Mouse (Mus musculus) spleen, adult 2 months (tissue): ENCODE measurements at regions not wholly inside any gene's neighbourhood (a gene's known extent, or its start where the extent isn't known, plus 50 kb on each side); places are given as distances from the start of the nearest gene placed in this dataset.

Experiments
- DNase-seq, 2 experiments: peaks; one replicate each; pipeline versions ENCODE4 v3.0.0 to v3.0.0-alpha.2; 2012 to 2021; ENCODE audit warnings: low spot score in 2 of 2, low read depth in 1 of 2
- H3K27ac ChIP-seq: fragments of 200-500 bp; 2 replicates; pipeline ENCODE4 v1.5.1; 2012; ENCODE audit warnings: low read length, inconsistent platforms; ENCODE audit not compliant: insufficient read depth
- H3K27me3 ChIP-seq: fragments of 200-500 bp; 2 replicates; pipeline ENCODE4 v1.6.1; 2012; ENCODE audit warnings: mild to moderate bottlenecking, moderate library complexity, low read length, inconsistent platforms; ENCODE audit not compliant: control insufficient read depth, insufficient read depth
- H3K36me3 ChIP-seq: fragments of 200-500 bp; 2 replicates; pipeline ENCODE4 v1.6.1; 2012; ENCODE audit warnings: mild to moderate bottlenecking, low read length, inconsistent platforms; ENCODE audit not compliant: control insufficient read depth, insufficient read depth
- H3K4me1 ChIP-seq: fragments of 200-500 bp; 2 replicates; pipeline ENCODE4 v1.6.1; 2011; ENCODE audit warnings: inconsistent platforms; ENCODE audit not compliant: control insufficient read depth, insufficient read depth, insufficient read length
- H3K4me3 ChIP-seq: fragments of 200-500 bp; 2 replicates; pipeline ENCODE4 v1.5.1; 2011; ENCODE audit warnings: mild to moderate bottlenecking, inconsistent platforms; ENCODE audit not compliant: insufficient read depth, insufficient read length; ENCODE audit errors: extremely low read depth
- CTCF ChIP-seq: fragments of 200-500 bp; IDR thresholded peaks from 2 replicates; pipeline ENCODE4 v1.5.1; 2011; ENCODE audit warnings: mild to moderate bottlenecking, inconsistent platforms; ENCODE audit not compliant: insufficient read depth, insufficient read length, insufficient replicate concordance; ENCODE audit errors: extremely low read depth
- POLR2A ChIP-seq: fragments of 200-500 bp; IDR thresholded peaks from 2 replicates; pipeline ENCODE4 v1.6.1; 2011; ENCODE audit warnings: low read depth, low read length, inconsistent platforms
- WGBS: fragments of 180-500 bp; shearing (Covaris S2); methylation state at CpG from one replicate; pipeline ENCODE4 v1.1.7; 2018; 5-methylcytosine and 5-hydroxymethylcytosine counted together

DNA sequence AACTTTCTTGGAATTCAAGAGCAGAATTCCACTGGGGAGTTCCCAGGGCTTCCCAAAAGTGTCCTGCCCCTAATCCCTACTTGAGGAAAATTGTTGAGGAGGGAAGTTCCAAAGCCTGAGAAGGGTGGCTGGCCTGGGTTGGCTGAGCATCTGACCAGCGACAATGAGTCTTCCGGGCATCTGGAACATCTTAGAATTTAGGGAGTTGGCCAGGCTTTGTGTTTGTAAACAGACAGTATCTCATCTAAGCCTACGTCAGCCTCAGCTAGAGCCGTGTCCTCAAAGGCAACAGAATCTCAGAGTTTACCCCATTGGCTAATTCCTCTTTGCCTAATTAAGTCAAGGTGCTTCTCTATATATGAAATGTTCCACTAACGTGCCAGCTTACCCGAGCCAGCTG lies 141.6 kb downstream of the Dll1 start:
- H3K27ac ChIP-seq, result no peak overlapping the region
- DNase-seq, result no peak
- no peaks in the 10 kb centered on the region for H3K36me3 ChIP-seq
- no peak overlapping the region for H3K4me3 ChIP-seq
- no peak for TF ChIP-seq POLR2A
- TF ChIP-seq CTCF, result no peak
- H3K4me1 ChIP-seq, result no peaks in the 10 kb centered on the region
- 89% methylated on average over 6 of the region's 6 CpGs for WGBS
- H3K27me3 ChIP-seq, result no peaks in the 10 kb centered on the region

DNA sequence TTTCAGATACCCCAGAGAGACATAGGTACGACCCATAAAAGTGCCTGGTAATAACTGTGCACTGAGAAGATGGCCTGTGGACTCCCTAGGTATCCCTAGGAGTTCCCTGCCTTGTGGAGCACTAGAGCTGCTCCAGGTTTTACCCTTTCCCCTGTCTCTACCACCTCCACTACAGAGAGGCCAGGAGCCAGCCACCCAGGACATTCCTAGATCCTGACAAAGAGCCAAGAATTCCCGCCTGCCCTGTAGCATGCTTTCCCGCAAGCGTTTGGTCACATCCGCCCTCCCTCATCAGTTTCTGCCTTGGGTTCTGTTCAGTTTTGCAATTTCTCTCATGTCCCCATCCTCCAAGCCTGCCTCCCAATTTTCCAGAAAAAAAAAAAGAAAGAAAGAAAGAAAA lies 145.5 kb downstream of the Dll1 start:
- no peaks in the 10 kb centered on the region for H3K4me1 ChIP-seq
- H3K4me3 ChIP-seq, result no peak overlapping the region
- no peak for DNase-seq
- no peak overlapping the region for H3K27ac ChIP-seq
- TF ChIP-seq CTCF, result no peak
- TF ChIP-seq POLR2A, result no peak
- 87% methylated on average over 5 of the region's 5 CpGs for WGBS
- no peaks in the 10 kb centered on the region for H3K27me3 ChIP-seq
- H3K36me3 ChIP-seq, result no peaks in the 10 kb centered on the region

DNA sequence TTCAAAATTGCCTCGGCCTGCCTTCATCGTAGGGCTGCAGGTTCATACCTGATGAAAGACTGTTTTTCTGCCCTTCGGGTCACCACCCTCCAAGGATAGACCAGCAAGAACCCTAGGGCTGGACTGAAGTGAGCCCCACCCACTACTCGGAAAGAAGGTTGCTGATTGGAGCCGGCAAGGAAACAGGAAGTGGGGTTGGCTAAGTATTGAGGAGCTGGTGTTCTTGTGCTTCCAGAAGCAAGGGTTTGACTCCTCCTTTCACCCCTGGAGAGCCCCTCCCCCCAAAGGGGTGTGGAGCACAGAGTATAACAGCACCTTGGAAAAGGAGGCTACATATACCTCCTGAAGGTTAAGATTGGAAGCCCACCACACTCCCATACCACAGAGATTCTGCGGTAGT lies 147.5 kb downstream of the Dll1 start:
- H3K4me1 ChIP-seq, result no peaks in the 10 kb centered on the region
- no peaks in the 10 kb centered on the region for H3K36me3 ChIP-seq
- TF ChIP-seq CTCF, result no peak
- TF ChIP-seq POLR2A, result no peak
- no peak for DNase-seq
- no peak overlapping the region for H3K27ac ChIP-seq
- WGBS, result 81% methylated on average over 6 of the region's 6 CpGs
- no peaks in the 10 kb centered on the region for H3K27me3 ChIP-seq
- H3K4me3 ChIP-seq, result no peak overlapping the region

DNA sequence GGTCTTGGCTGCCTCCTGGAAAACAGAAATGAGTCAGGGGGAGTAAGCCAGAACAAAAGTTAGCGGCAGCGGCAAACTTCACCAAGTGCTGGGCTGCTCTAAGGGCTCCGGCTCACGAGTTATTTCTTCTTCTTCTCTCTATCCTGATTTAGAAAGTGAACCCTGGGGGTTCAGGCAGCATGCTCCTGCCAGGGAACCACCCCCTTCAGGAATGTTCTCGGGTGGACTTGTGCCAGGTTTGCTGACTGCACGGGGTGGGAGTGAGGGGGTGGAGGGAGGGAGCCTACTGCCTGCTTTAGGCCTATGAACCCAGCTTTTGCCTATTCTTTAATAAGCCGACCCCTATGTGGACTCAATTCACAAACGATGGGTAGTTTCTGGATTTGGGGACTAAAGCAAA lies 148.6 kb downstream of the Dll1 start:
- H3K27me3 ChIP-seq, result no peaks in the 10 kb centered on the region
- no peak for DNase-seq
- 92% methylated on average over 8 of the region's 8 CpGs for WGBS
- TF ChIP-seq POLR2A (no peak), CTCF (no peak)
- H3K27ac ChIP-seq, result no peak overlapping the region
- no peaks in the 10 kb centered on the region for H3K36me3 ChIP-seq
- H3K4me3 ChIP-seq, result no peak overlapping the region
- no peaks in the 10 kb centered on the region for H3K4me1 ChIP-seq

DNA sequence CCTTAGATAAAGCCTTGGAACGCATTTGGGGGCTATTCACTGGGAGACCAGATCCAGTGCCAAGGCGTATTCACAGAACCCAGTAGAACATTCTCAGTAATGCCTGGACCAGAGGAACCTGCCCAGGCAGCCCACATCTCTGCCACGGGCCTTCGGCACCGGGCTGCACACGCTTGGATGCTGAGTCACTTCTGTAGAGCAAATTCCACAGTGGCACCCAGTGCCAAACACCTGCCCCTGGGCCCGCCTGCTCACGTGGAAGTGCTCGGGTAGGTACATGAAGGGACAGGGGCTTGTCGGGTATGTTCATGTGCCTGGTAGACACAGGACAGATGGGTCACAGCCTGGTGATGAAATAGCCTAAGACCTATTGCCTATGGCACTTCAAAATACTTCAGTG lies 152.8 kb downstream of the Dll1 start:
- no peaks in the 10 kb centered on the region for H3K27me3 ChIP-seq
- no peak overlapping the region for H3K27ac ChIP-seq
- no peak overlapping the region for H3K4me3 ChIP-seq
- no peaks in the 10 kb centered on the region for H3K4me1 ChIP-seq
- 94% methylated on average over 10 of the region's 10 CpGs for WGBS
- TF ChIP-seq CTCF (no peak), POLR2A (no peak)
- no peak for DNase-seq
- H3K36me3 ChIP-seq, result no peaks in the 10 kb centered on the region

DNA sequence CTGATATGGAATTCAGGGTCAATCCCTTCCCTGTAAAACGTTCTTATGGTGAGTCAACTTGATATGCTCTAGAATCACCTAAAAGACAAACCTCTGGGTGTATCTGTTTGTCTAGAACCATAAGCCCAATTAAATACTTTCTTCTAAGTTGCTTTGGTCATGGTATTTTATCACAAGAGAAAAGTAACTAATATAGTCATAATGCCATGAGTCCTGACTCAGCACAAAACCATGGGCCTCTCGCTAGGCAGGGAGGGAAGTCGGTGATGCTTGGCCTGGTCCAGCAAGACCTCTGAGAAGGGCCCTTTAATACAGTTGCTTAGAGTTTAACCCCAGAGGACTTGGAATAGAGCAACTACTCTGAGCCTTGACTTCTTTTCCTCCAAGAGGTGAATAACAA lies 153.7 kb downstream of the Dll1 start:
- Histone ChIP-seq H3K27me3 (no peaks in the 10 kb centered on the region), H3K4me3 (no peak overlapping the region), H3K27ac (no peak overlapping the region), H3K4me1 (no peaks in the 10 kb centered on the region), H3K36me3 (no peaks in the 10 kb centered on the region)
- no peak for DNase-seq
- no peak for TF ChIP-seq POLR2A
- no peak for TF ChIP-seq CTCF
- 74% methylated on average over 3 of the region's 3 CpGs for WGBS

DNA sequence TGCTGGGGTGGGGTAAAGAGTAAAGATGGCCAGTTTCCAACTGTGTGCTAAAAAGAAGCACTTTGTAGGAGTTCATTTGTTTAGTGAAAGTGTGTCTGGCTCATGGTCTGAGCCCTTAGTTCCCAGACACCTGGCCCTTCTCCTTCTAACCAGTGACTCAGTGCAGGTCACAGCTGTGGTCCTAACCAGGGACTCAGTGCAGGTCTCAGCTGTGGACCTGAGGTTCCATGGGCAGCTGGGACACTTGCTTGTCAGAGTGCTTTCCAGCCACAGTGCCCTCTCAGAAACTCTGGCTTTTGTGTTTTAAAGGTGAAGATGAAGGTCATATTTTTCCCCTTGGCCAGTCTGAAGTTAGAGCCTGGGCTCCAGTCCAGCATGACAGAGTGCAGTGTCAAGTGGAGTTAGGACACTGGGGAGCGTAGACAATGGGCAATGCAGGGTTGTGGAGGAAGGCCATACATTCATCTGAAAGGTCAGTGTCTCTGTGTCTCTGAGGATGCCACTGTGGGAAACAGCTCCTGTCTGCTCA lies 162.5 kb downstream of the Dll1 start:
- Histone ChIP-seq H3K4me3 (no peak overlapping the region), H3K36me3 (no peaks in the 10 kb centered on the region), H3K4me1 (no peaks in the 10 kb centered on the region), H3K27me3 (no peaks in the 10 kb centered on the region), H3K27ac (no peak overlapping the region)
- TF ChIP-seq CTCF, result no peak
- no peak for TF ChIP-seq POLR2A
- no peak for DNase-seq
- WGBS, result 98% methylated on average over 1 of the region's 1 CpGs
